Mouse (Mus musculus) liver, embryonic 16.5 days (tissue): ENCODE results near the gene Gm42791. TPM values are rescaled to one million over a fixed set of nuclear protein-coding genes. Genes with fewer than 3 reads are reported as not detected.

Experiments
- ATAC-seq: fragments of 200-750 bp; cut with Nextera tagmentation; 2 replicates; pipeline ENCODE4 v1.8.0; 2017; ENCODE audit warnings: low read depth, mild to moderate bottlenecking, moderate number of reproducible peaks, moderate library complexity
- H3K27ac ChIP-seq: fragments of 300-500 bp; sonication (generic); 2 replicates; pipeline ENCODE4 v1.5.1; 2014; ENCODE audit warnings: mild to moderate bottlenecking, low read length
- H3K27me3 ChIP-seq: fragments of 300-500 bp; sonication (generic); 2 replicates; pipeline ENCODE4 v1.6.1; 2014; ENCODE audit warnings: low read depth, low read length, mixed read lengths; ENCODE audit not compliant: control insufficient read depth, insufficient read depth
- H3K36me3 ChIP-seq: fragments of 300-500 bp; sonication (generic); 2 replicates; pipeline ENCODE4 v1.6.1; 2014; ENCODE audit warnings: mild to moderate bottlenecking; ENCODE audit not compliant: control insufficient read depth, insufficient read depth
- H3K4me1 ChIP-seq: fragments of 300-500 bp; sonication (generic); 2 replicates; pipeline ENCODE4 v1.6.1; 2014; ENCODE audit warnings: low read depth, low read length, mixed read lengths; ENCODE audit not compliant: control insufficient read depth
- H3K4me2 ChIP-seq: fragments of 300-500 bp; sonication (generic); 2 replicates; pipeline ENCODE4 v1.6.1; 2014; ENCODE audit warnings: low read depth, low read length, mixed read lengths
- H3K4me3 ChIP-seq: fragments of 300-500 bp; sonication (generic); 2 replicates; pipeline ENCODE4 v1.5.1; 2014; ENCODE audit warnings: low read depth, mild to moderate bottlenecking, low read length
- H3K9ac ChIP-seq: fragments of 300-500 bp; sonication (generic); 2 replicates; pipeline ENCODE4 v1.6.1; 2014; ENCODE audit warnings: low read depth, low read length
- H3K9me3 ChIP-seq: fragments of 300-500 bp; sonication (generic); replicated peaks from 2 replicates; pipeline ENCODE4 v1.6.1; 2016; ENCODE audit warnings: low read length; ENCODE audit not compliant: control insufficient read depth
- WGBS: fragments of 180-500 bp; shearing (Covaris S2); extraction: QIAGEN DNeasy Blood & Tissue Kit; methylation state at CpG from one replicate; pipeline ENCODE4 v1.1.7; 2014; ENCODE audit not compliant: insufficient replicate concordance; 5-methylcytosine and 5-hydroxymethylcytosine counted together
- polyA plus RNA-seq: library from polyadenylated mRNA; unstranded; fragments of >200 nt; fragmentation: Nextera tagmentation; extraction: Ambion mirVana; gene quantifications from 2 replicates; pipeline ENCODE4 v1.2.1, GENCODE M21; 2015

Gm42791 gene
- 0.53 and 1.1 TPM in 2 replicates for polyA plus RNA-seq

- Histone ChIP-seq H3K36me3 (no peaks in the 10 kb centered on the region), H3K4me1 (peaks cover 8% of the 10 kb centered on the region; the same call in 1 of the 2 replicates), H3K9me3 (no peaks in the 10 kb centered on the region), H3K9ac (peak within 1 kb of the TSS; percentile 61), H3K27me3 (no peaks in the 10 kb centered on the region), H3K4me3 (peak within 1 kb of the TSS; percentile 61), H3K27ac (peak within 1 kb of the TSS; percentile 39), H3K4me2 (peak within 1 kb of the TSS; percentile 66)
- 2% methylated on average over 33 of the region's 33 CpGs for WGBS
- peak; percentile 80 for ATAC-seq
Observed at GRCm38 (mm10) chr5:148994706-148995414, at the start of gene Gm42791. Gm42791 (minus strand) TSS chr5:148995147.

GRCm38 (mm10) chr5:149044067-149044466 is 49.1 kb upstream of the Gm42791 start:
- Histone ChIP-seq H3K27ac (no peak overlapping the region), H3K9ac (no peak overlapping the region), H3K4me3 (no peak overlapping the region), H3K4me2 (no peak overlapping the region), H3K36me3 (peaks cover 21% of the 10 kb centered on the region), H3K4me1 (no peaks in the 10 kb centered on the region), H3K27me3 (no peaks in the 10 kb centered on the region), H3K9me3 (0 out of 2 replicates have a peak, but pooled peaks cover 4% of the 10 kb centered on the region)
- ATAC-seq = peak; percentile 30; the same call in 1 of the 2 replicates
- 67% methylated on average over 4 of the region's 4 CpGs for WGBS

GRCm38 (mm10) chr5:149043240-149043639 is 48.3 kb upstream of the Gm42791 start:
- H3K27ac ChIP-seq = no peak overlapping the region
- no peak overlapping the region for H3K4me2 ChIP-seq
- no peak for ATAC-seq
- no peak overlapping the region for H3K4me3 ChIP-seq
- peaks cover 17% of the 10 kb centered on the region for H3K36me3 ChIP-seq
- no peaks in the 10 kb centered on the region for H3K27me3 ChIP-seq
- H3K9ac ChIP-seq = no peak overlapping the region
- H3K9me3 ChIP-seq = 0 out of 2 replicates have a peak, but pooled peaks cover 4% of the 10 kb centered on the region
- WGBS = 70% methylated on average over 6 of the region's 6 CpGs
- no peaks in the 10 kb centered on the region for H3K4me1 ChIP-seq

- no peak overlapping the region for H3K4me2 ChIP-seq
- H3K36me3 ChIP-seq = no peaks in the 10 kb centered on the region
- no peak overlapping the region for H3K27ac ChIP-seq
- H3K4me1 ChIP-seq = no peaks in the 10 kb centered on the region
- ATAC-seq = no peak
- no peak overlapping the region for H3K4me3 ChIP-seq
- no peak overlapping the region for H3K9ac ChIP-seq
- H3K9me3 ChIP-seq = 0 out of 2 replicates have a peak, but pooled peaks cover 7% of the 10 kb centered on the region
- 76% methylated on average over 5 of the region's 5 CpGs for WGBS
- no peaks in the 10 kb centered on the region for H3K27me3 ChIP-seq
Observed at GRCm38 (mm10) chr5:149039825-149040224, 44.9 kb upstream of the Gm42791 start.

GRCm38 (mm10) chr5:149037729-149038128 is 42.8 kb upstream of the Gm42791 start:
- Histone ChIP-seq H3K27me3 (no peaks in the 10 kb centered on the region), H3K9ac (no peak overlapping the region), H3K4me1 (no peaks in the 10 kb centered on the region), H3K4me3 (no peak overlapping the region), H3K4me2 (no peak overlapping the region), H3K9me3 (0 out of 2 replicates have a peak, but pooled peaks cover 7% of the 10 kb centered on the region), H3K27ac (no peak overlapping the region), H3K36me3 (no peaks in the 10 kb centered on the region)
- WGBS = 35% methylated on average over 10 of the region's 10 CpGs
- peak; percentile 54; the same call in 1 of the 2 replicates for ATAC-seq

- 77% methylated on average over 3 of the region's 3 CpGs for WGBS
- Histone ChIP-seq H3K4me3 (no peak overlapping the region), H3K9me3 (0 out of 2 replicates have a peak, but pooled peaks cover 7% of the 10 kb centered on the region), H3K9ac (no peak overlapping the region), H3K27me3 (no peaks in the 10 kb centered on the region), H3K36me3 (no peaks in the 10 kb centered on the region), H3K27ac (no peak overlapping the region), H3K4me1 (no peaks in the 10 kb centered on the region), H3K4me2 (no peak overlapping the region)
- no peak for ATAC-seq
Observed at GRCm38 (mm10) chr5:149036920-149037319, 42.0 kb upstream of the Gm42791 start.

GRCm38 (mm10) chr5:149032438-149032837 is 37.5 kb upstream of the Gm42791 start:
- H3K9ac ChIP-seq = no peak overlapping the region
- H3K9me3 ChIP-seq = 0 out of 2 replicates have a peak, but pooled peaks cover 3% of the 10 kb centered on the region
- no peak for ATAC-seq
- H3K27ac ChIP-seq = no peak overlapping the region
- H3K27me3 ChIP-seq = no peaks in the 10 kb centered on the region
- 87% methylated on average over 4 of the region's 4 CpGs for WGBS
- H3K4me2 ChIP-seq = no peak overlapping the region
- H3K36me3 ChIP-seq = no peaks in the 10 kb centered on the region
- H3K4me3 ChIP-seq = no peak overlapping the region
- peaks cover 13% of the 10 kb centered on the region for H3K4me1 ChIP-seq

- H3K27me3 ChIP-seq = no peaks in the 10 kb centered on the region
- peak overlapping the region; percentile 58 for H3K4me3 ChIP-seq
- H3K36me3 ChIP-seq = no peaks in the 10 kb centered on the region
- no peaks in the 10 kb centered on the region for H3K9me3 ChIP-seq
- peaks cover 13% of the 10 kb centered on the region for H3K4me1 ChIP-seq
- peak overlapping the region; percentile 70 for H3K27ac ChIP-seq
- 2% methylated on average over 29 of the region's 30 CpGs for WGBS
- peak; percentile 59 for ATAC-seq
- peak overlapping the region; percentile 67 for H3K4me2 ChIP-seq
- H3K9ac ChIP-seq = peak overlapping the region; percentile 61
Observed at GRCm38 (mm10) chr5:149031199-149031750, 36.3 kb upstream of the Gm42791 start.

- Histone ChIP-seq H3K4me2 (no peak overlapping the region), H3K4me3 (no peak overlapping the region), H3K36me3 (no peaks in the 10 kb centered on the region), H3K9ac (no peak overlapping the region), H3K9me3 (no peaks in the 10 kb centered on the region), H3K27me3 (no peaks in the 10 kb centered on the region), H3K27ac (0 out of 2 replicates have a peak overlapping the region, but pooled peaks have one; percentile 9), H3K4me1 (peaks cover 13% of the 10 kb centered on the region)
- 48% methylated on average over 2 of the region's 2 CpGs for WGBS
- ATAC-seq = no peak
Observed at GRCm38 (mm10) chr5:149030103-149030502, 35.2 kb upstream of the Gm42791 start.
